Mouse (Mus musculus): Measurements from ENCODE around the gene Plscr3. TPM values are rescaled to one million over a fixed set of nuclear protein-coding genes. Genes with fewer than 3 reads are reported as not detected.

Plscr3 gene
- polyA plus RNA-seq, 1 experiment from 2014 or later, result 105 TPM

GRCm38 (mm10) chr11:69804972-69805909 is 40.9 kb upstream of the Plscr3 start, which contains the start of gene Tmem102:
Gene Tmem102 (minus strand): TSS chr11:69805624.
- no peaks in the 10 kb centered on the region for H3K9me3 ChIP-seq (replicated peaks)
- H3K27ac ChIP-seq, result no peak within 1 kb of the TSS
- peaks cover 47% of the 10 kb centered on the region for H3K27me3 ChIP-seq
- no peak for ATAC-seq (replicated peaks; ENCODE audit: low FRiP score)
- peak within 1 kb of the TSS; percentile 61 for H3K4me3 ChIP-seq (replicated peaks)
- peaks cover 49% of the 10 kb centered on the region for H3K4me1 ChIP-seq
- H3K4me2 ChIP-seq, result peak within 1 kb of the TSS; percentile 93
- H3K9ac ChIP-seq, result peak within 1 kb of the TSS; percentile 46
- H3K36me3 ChIP-seq, result no peaks in the 10 kb centered on the region
- WGBS, result 6% methylated on average over 29 of the region's 29 CpGs

- Histone ChIP-seq H3K4me3 (replicated peaks) (no peak overlapping the region), H3K27ac (no peak overlapping the region), H3K4me2 (no peak overlapping the region), H3K4me1 (peaks cover 38% of the 10 kb centered on the region), H3K9ac (no peak overlapping the region), H3K27me3 (peaks cover 44% of the 10 kb centered on the region), H3K9me3 (replicated peaks) (no peaks in the 10 kb centered on the region), H3K36me3 (no peaks in the 10 kb centered on the region)
- ATAC-seq (replicated peaks; ENCODE audit: low FRiP score), result no peak
- 88% methylated on average over 4 of the region's 4 CpGs for WGBS
These were observed 39.8 kb upstream of the Plscr3 start for GRCm38 (mm10) chr11:69806378-69806777.

- Histone ChIP-seq H3K27ac (no peak overlapping the region), H3K4me1 (peaks cover 25% of the 10 kb centered on the region), H3K4me2 (no peak overlapping the region), H3K27me3 (peaks cover 32% of the 10 kb centered on the region), H3K4me3 (replicated peaks) (no peak overlapping the region), H3K9ac (no peak overlapping the region), H3K36me3 (no peaks in the 10 kb centered on the region), H3K9me3 (replicated peaks) (no peaks in the 10 kb centered on the region)
- ATAC-seq (replicated peaks; ENCODE audit: low FRiP score), result no peak
- WGBS, result 78% methylated on average over 2 of the region's 2 CpGs
These were observed 38.5 kb upstream of the Plscr3 start for GRCm38 (mm10) chr11:69807641-69808040.

- no peak overlapping the region for H3K27ac ChIP-seq
- H3K4me1 ChIP-seq, result peaks cover 3% of the 10 kb centered on the region; the same call in 1 of the 2 replicates
- no peak overlapping the region for H3K9ac ChIP-seq
- H3K27me3 ChIP-seq, result peaks cover 13% of the 10 kb centered on the region
- H3K36me3 ChIP-seq, result no peaks in the 10 kb centered on the region
- H3K9me3 ChIP-seq (replicated peaks), result no peaks in the 10 kb centered on the region
- no peak for ATAC-seq (replicated peaks; ENCODE audit: low FRiP score)
- H3K4me2 ChIP-seq, result no peak overlapping the region
- no peak overlapping the region for H3K4me3 ChIP-seq (replicated peaks)
These were observed 35.9 kb upstream of the Plscr3 start for GRCm38 (mm10) chr11:69810280-69810679.

GRCm38 (mm10) chr11:69815155-69815554 is 31.0 kb upstream of the Plscr3 start, which contains the start of gene Gm39566:
Gene Gm39566 (minus strand): TSS chr11:69815298.
- no peaks in the 10 kb centered on the region for H3K27me3 ChIP-seq
- H3K4me2 ChIP-seq, result no peak within 1 kb of the TSS
- ATAC-seq (replicated peaks; ENCODE audit: low FRiP score), result no peak
- 52% methylated on average over 10 of the region's 10 CpGs for WGBS
- H3K4me1 ChIP-seq, result peaks cover 4% of the 10 kb centered on the region; the same call in 1 of the 2 replicates
- no peak within 1 kb of the TSS for H3K4me3 ChIP-seq (replicated peaks)
- no peaks in the 10 kb centered on the region for H3K36me3 ChIP-seq
- no peak within 1 kb of the TSS for H3K27ac ChIP-seq
- H3K9me3 ChIP-seq (replicated peaks), result 0 out of 2 replicates have a peak, but pooled peaks cover 8% of the 10 kb centered on the region
- no peak within 1 kb of the TSS for H3K9ac ChIP-seq

GRCm38 (mm10) chr11:69816520-69816919 is 29.7 kb upstream of the Plscr3 start:
- no peak overlapping the region for H3K4me2 ChIP-seq
- H3K27ac ChIP-seq, result no peak overlapping the region
- no peak overlapping the region for H3K9ac ChIP-seq
- 0 out of 2 replicates have a peak, but pooled peaks cover 8% of the 10 kb centered on the region for H3K9me3 ChIP-seq (replicated peaks)
- WGBS, result 91% methylated on average over 12 of the region's 12 CpGs
- H3K4me1 ChIP-seq, result peaks cover 4% of the 10 kb centered on the region; the same call in 1 of the 2 replicates
- H3K36me3 ChIP-seq, result no peaks in the 10 kb centered on the region
- H3K4me3 ChIP-seq (replicated peaks), result no peak overlapping the region
- no peak for ATAC-seq (replicated peaks; ENCODE audit: low FRiP score)
- no peaks in the 10 kb centered on the region for H3K27me3 ChIP-seq

GRCm38 (mm10) chr11:69818365-69818764 is 27.8 kb upstream of the Plscr3 start, which contains the start of gene Spem2:
Gene Spem2 (minus strand): TSS chr11:69818465.
- Histone ChIP-seq H3K4me2 (no peak within 1 kb of the TSS), H3K4me1 (peaks cover 4% of the 10 kb centered on the region; the same call in 1 of the 2 replicates), H3K36me3 (no peaks in the 10 kb centered on the region), H3K27ac (no peak within 1 kb of the TSS), H3K9me3 (replicated peaks) (0 out of 2 replicates have a peak, but pooled peaks cover 8% of the 10 kb centered on the region), H3K4me3 (replicated peaks) (no peak within 1 kb of the TSS), H3K9ac (no peak within 1 kb of the TSS), H3K27me3 (no peaks in the 10 kb centered on the region)
- ATAC-seq (replicated peaks; ENCODE audit: low FRiP score), result no peak
- 76% methylated on average over 2 of the region's 2 CpGs for WGBS

- Histone ChIP-seq H3K27me3 (no peaks in the 10 kb centered on the region), H3K36me3 (0 out of 2 replicates have a peak, but pooled peaks cover under 1% of the 10 kb centered on the region), H3K9ac (no peak overlapping the region), H3K27ac (no peak overlapping the region), H3K4me3 (replicated peaks) (no peak overlapping the region), H3K4me2 (no peak overlapping the region), H3K9me3 (replicated peaks) (0 out of 2 replicates have a peak, but pooled peaks cover 8% of the 10 kb centered on the region), H3K4me1 (peaks cover 4% of the 10 kb centered on the region; the same call in 1 of the 2 replicates)
- 89% methylated on average over 8 of the region's 8 CpGs for WGBS
- ATAC-seq (replicated peaks; ENCODE audit: low FRiP score), result no peak
These were observed 27.3 kb upstream of the Plscr3 start for GRCm38 (mm10) chr11:69818871-69819270.

- Histone ChIP-seq H3K27ac (no peak within 1 kb of the TSS), H3K27me3 (no peaks in the 10 kb centered on the region), H3K36me3 (peaks cover 30% of the 10 kb centered on the region), H3K9me3 (replicated peaks) (0 out of 2 replicates have a peak, but pooled peaks cover 4% of the 10 kb centered on the region), H3K4me3 (replicated peaks) (no peak within 1 kb of the TSS), H3K4me1 (no peaks in the 10 kb centered on the region), H3K9ac (no peak within 1 kb of the TSS), H3K4me2 (no peak within 1 kb of the TSS)
- WGBS, result 84% methylated on average over 3 of the region's 3 CpGs
- no peak for ATAC-seq (replicated peaks; ENCODE audit: low FRiP score)
These were observed 24.1 kb upstream of the Plscr3 start, which contains the start of gene Spem1 for GRCm38 (mm10) chr11:69822080-69822479. Gene Spem1 (minus strand): TSS chr11:69822180.

- no peak for ATAC-seq (replicated peaks; ENCODE audit: low FRiP score)
- peaks cover 44% of the 10 kb centered on the region for H3K36me3 ChIP-seq
- no peak overlapping the region for H3K27ac ChIP-seq
- H3K4me1 ChIP-seq, result no peaks in the 10 kb centered on the region
- no peak overlapping the region for H3K9ac ChIP-seq
- no peaks in the 10 kb centered on the region for H3K27me3 ChIP-seq
- H3K4me3 ChIP-seq (replicated peaks), result no peak overlapping the region
- H3K9me3 ChIP-seq (replicated peaks), result no peaks in the 10 kb centered on the region
- H3K4me2 ChIP-seq, result no peak overlapping the region
- 62% methylated on average over 2 of the region's 2 CpGs for WGBS
These were observed 22.7 kb upstream of the Plscr3 start for GRCm38 (mm10) chr11:69823456-69823855.

GRCm38 (mm10) chr11:69828832-69829231 is 17.3 kb upstream of the Plscr3 start:
- 0 out of 2 replicates have a peak, but pooled peaks have one; percentile 37 for ATAC-seq (replicated peaks; ENCODE audit: low FRiP score)
- peaks cover 2% of the 10 kb centered on the region; the same call in 1 of the 2 replicates for H3K27me3 ChIP-seq
- H3K27ac ChIP-seq, result no peak overlapping the region
- no peak overlapping the region for H3K4me2 ChIP-seq
- peaks cover 14% of the 10 kb centered on the region for H3K4me1 ChIP-seq
- WGBS, result 76% methylated on average over 5 of the region's 5 CpGs
- H3K36me3 ChIP-seq, result peaks cover 69% of the 10 kb centered on the region
- H3K9ac ChIP-seq, result no peak overlapping the region
- no peaks in the 10 kb centered on the region for H3K9me3 ChIP-seq (replicated peaks)
- H3K4me3 ChIP-seq (replicated peaks), result no peak overlapping the region

- WGBS, result 61% methylated on average over 8 of the region's 8 CpGs
- Histone ChIP-seq H3K27ac (no peak overlapping the region), H3K9ac (peak overlapping the region; percentile 49)
These were observed 12.6 kb upstream of the Plscr3 start for GRCm38 (mm10) chr11:69833554-69833953.

More at GRCm38 (mm10) chr11:69833554-69833953, 12.6 kb upstream of the Plscr3 start:
- no peaks in the 10 kb centered on the region for H3K9me3 ChIP-seq (replicated peaks)
- H3K4me1 ChIP-seq, result peaks cover 49% of the 10 kb centered on the region
- peaks cover 18% of the 10 kb centered on the region for H3K27me3 ChIP-seq
- peaks cover 25% of the 10 kb centered on the region; the same call in 1 of the 2 replicates for H3K36me3 ChIP-seq
- H3K4me3 ChIP-seq (replicated peaks), result peak overlapping the region; percentile 74
- ATAC-seq (replicated peaks; ENCODE audit: low FRiP score), result no peak
- peak overlapping the region; percentile 97 for H3K4me2 ChIP-seq
